Comparison of ENCODE assay signal across 1 mouse cellular context in genomic region chr3:60819684-60820281, GRCm38 (mm10).
TF ChIP-seq lines count a peak whose summit lies in the region.

No protein-coding gene starts in this region.

TF ChIP-seq in MEL, 35 proteins besides CTCF, POLR2A, EP300 and RAD21 (continued from another document):
- TF ChIP-seq SMC3 (IDR thresholded peaks at IDR 0.05; ENCODE audit: low read depth, low read length) (no peak), ZMIZ1 (IDR thresholded peaks at IDR 0.05; ENCODE audit: low read depth, low read length) (peak; percentile 57; the same call in 1 of the 2 replicates), POLR2AphosphoS2 (IDR thresholded peaks at IDR 0.05; ENCODE audit: low read length) (0 out of 2 replicates have a peak, but pooled peaks have one; percentile 36), GATA1 (IDR thresholded peaks at IDR 0.05; ENCODE audit: low read depth, low read length) (peak; percentile 98), MEF2A (IDR thresholded peaks at IDR 0.05; ENCODE audit: extremely low read depth, insufficient replicate concordance, low read depth, low read length, poor library complexity, severe bottlenecking) (no peak), RCOR1 (IDR thresholded peaks at IDR 0.05; ENCODE audit: low read depth, low read length) (peak; percentile 73), ZKSCAN1 (IDR thresholded peaks at IDR 0.05; ENCODE audit: low read depth, low read length) (peak; percentile 25; the same call in 1 of the 2 replicates), CHD1 (IDR thresholded peaks at IDR 0.05; ENCODE audit: low read depth, low read length) (no peak), MAX (IDR thresholded peaks at IDR 0.05; ENCODE audit: low read length) (peak; percentile 100)
